Mouse (Mus musculus): ENCODE measurements around the gene Zfyve9. TPM values are rescaled to one million over a fixed set of nuclear protein-coding genes. Genes with fewer than 3 reads are reported as not detected.

Gene Zfyve9
- total RNA-seq, 1 experiment from 2014 or later, result 31.6 TPM

DNA sequence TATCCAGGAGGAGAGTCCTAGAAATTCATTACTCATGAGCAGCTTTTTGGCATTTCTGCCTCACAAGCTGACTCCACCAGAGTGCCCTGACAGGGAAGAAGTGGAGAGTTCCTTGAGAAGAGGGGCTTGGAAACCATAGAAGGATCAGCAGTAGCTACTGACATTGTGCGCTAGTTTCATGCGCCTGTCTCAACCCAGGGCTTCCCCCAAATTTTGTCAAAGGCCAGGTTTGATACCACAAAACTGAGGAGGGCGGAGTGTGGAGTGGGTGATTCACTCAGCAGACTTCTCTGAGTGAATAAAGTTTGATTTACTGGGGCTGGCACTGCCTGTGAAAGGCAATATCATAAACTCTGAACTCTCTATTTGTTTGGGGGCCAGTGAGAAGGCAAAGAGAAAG lies 171.9 kb downstream of the Zfyve9 start:
- DNase-seq, result no peak

- no peak for DNase-seq
These were observed 178.7 kb downstream of the Zfyve9 start for GRCm38 (mm10) chr4:108601870-108602269.

- no peak for DNase-seq
These were observed 182.3 kb downstream of the Zfyve9 start for GRCm38 (mm10) chr4:108598306-108598705.

DNA sequence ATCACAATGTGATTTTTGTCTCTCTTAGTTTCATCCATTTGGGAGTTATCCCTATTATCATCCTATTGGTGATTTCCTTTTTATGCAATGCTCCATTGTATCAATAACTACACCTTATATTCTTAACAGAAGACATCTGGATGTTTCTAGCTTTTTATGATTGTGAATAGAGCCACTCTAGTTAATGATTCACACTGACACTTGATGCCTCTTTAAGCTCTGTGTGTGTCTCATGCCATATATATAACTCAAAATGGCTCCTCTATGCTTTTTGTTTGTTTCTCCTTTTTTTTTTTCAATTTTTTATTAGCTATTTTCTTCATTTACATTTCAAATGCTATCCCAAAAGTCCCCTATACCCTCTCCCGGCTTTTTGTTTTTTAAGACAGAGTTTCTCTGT lies 184.8 kb downstream of the Zfyve9 start:
- DNase-seq, result no peak

- DNase-seq, result no peak
These were observed 187.2 kb downstream of the Zfyve9 start for GRCm38 (mm10) chr4:108593376-108593775.

Other genes with a start within 250 kb of the Zfyve9 start
- 27.6 and 30.2 TPM in 2 replicates for gene Prpf38a, start 201.5 kb downstream of the Zfyve9 start, total RNA-seq (2021)
- gene Orc1, start 201.4 kb downstream of the Zfyve9 start, total RNA-seq (2021), result 0.94 and 1.1 TPM in 2 replicates
- 55.9 and 66.4 TPM in 2 replicates for gene Cc2d1b, start 160.9 kb downstream of the Zfyve9 start, total RNA-seq (2021)
- 0.61 and 1.2 TPM in 2 replicates for gene 3110021N24Rik, start 61.1 kb downstream of the Zfyve9 start, total RNA-seq (2021)
- gene Btf3l4, start 52.8 kb upstream of the Zfyve9 start, total RNA-seq (2021), result 94.9 and 144 TPM in 2 replicates
- gene Txndc12, start 53.8 kb upstream of the Zfyve9 start, total RNA-seq (2021), result 72.1 and 75.5 TPM in 2 replicates
- gene Kti12, start 67.0 kb upstream of the Zfyve9 start, total RNA-seq (2021), result 32.4 and 33.4 TPM in 2 replicates
- gene A730015C16Rik, start 67.8 kb upstream of the Zfyve9 start, total RNA-seq (2021), result not detected in 2 replicates
- 29.5 and 41.9 TPM in 2 replicates for gene Rab3b, start 98.3 kb upstream of the Zfyve9 start, total RNA-seq (2021)
- 119 and 126 TPM in 2 replicates for gene Nrd1, start 219.9 kb upstream of the Zfyve9 start, total RNA-seq (2021)

Data from adrenal gland, postnatal 25 days (tissue).